Mouse (Mus musculus) stomach, postnatal 0 days (tissue): ENCODE measurements around the gene Gpatch8. TPM values are rescaled to one million over a fixed set of nuclear protein-coding genes. Genes with fewer than 3 reads are reported as not detected.
A peak's percentile ranks its signal among the peaks of the same experiment; 100 is the strongest.

Source experiments
- ATAC-seq: fragments of 200-750 bp; cut with Nextera tagmentation; 2 replicates; pipeline ENCODE4 v1.8.0; 2017; ENCODE audit not compliant: low FRiP score, low TSS enrichment
- DNase-seq: peaks from one replicate; pipeline ENCODE4 v3.0.0-alpha.2; 2016; ENCODE audit warnings: low spot score
- H3K27ac ChIP-seq: fragments of 300-500 bp; sonication (generic); replicated peaks from 2 replicates; pipeline ENCODE4 v1.5.1; 2014; ENCODE audit warnings: mild to moderate bottlenecking, control low read depth
- H3K27me3 ChIP-seq: fragments of 300-500 bp; sonication (generic); 2 replicates; pipeline ENCODE4 v1.6.1; 2014; ENCODE audit warnings: low read length; ENCODE audit not compliant: control insufficient read depth, insufficient read depth
- H3K36me3 ChIP-seq: fragments of 300-500 bp; sonication (generic); 2 replicates; pipeline ENCODE4 v1.6.1; 2014; ENCODE audit warnings: low read length, mixed read lengths; ENCODE audit not compliant: control insufficient read depth, insufficient read depth
- H3K4me1 ChIP-seq: fragments of 300-500 bp; sonication (generic); replicated peaks from 2 replicates; pipeline ENCODE4 v1.6.1; 2014; ENCODE audit warnings: antibody characterized with exemption; ENCODE audit not compliant: control insufficient read depth, insufficient read depth
- H3K4me2 ChIP-seq: fragments of 300-500 bp; sonication (generic); replicated peaks from 2 replicates; pipeline ENCODE4 v1.6.1; 2014; ENCODE audit warnings: low read depth, mild to moderate bottlenecking, control low read depth, moderate library complexity
- H3K4me3 ChIP-seq: fragments of 300-500 bp; sonication (generic); 2 replicates; pipeline ENCODE4 v1.5.1; 2014; ENCODE audit warnings: low read depth, low read length, control low read depth
- H3K9ac ChIP-seq: fragments of 300-500 bp; sonication (generic); 2 replicates; pipeline ENCODE4 v1.6.1; 2014; ENCODE audit warnings: mild to moderate bottlenecking, low read length, control low read depth, mixed read lengths
- H3K9me3 ChIP-seq: fragments of 300-500 bp; sonication (generic); 2 replicates; pipeline ENCODE4 v1.6.1; 2016; ENCODE audit warnings: low read length; ENCODE audit not compliant: control insufficient read depth
- CTCF ChIP-seq: IDR thresholded peaks from 2 replicates; pipeline ENCODE4 v1.5.1; 2016; ENCODE audit warnings: antibody characterized with exemption, low read depth, mild to moderate bottlenecking, moderate library complexity
- EP300 ChIP-seq: optimal IDR thresholded peaks from 2 replicates; pipeline ENCODE3; 2016; ENCODE audit warnings: antibody characterized with exemption
- WGBS: fragments of 180-500 bp; shearing (Covaris S2); extraction: QIAGEN DNeasy Blood & Tissue Kit; methylation state at CpG from one replicate; pipeline ENCODE4 v1.1.7; 2014; 5-methylcytosine and 5-hydroxymethylcytosine counted together
- polyA plus RNA-seq: library from polyadenylated mRNA; unstranded; fragments of >200 nt; fragmentation: Nextera tagmentation; extraction: Ambion mirVana; gene quantifications from 2 replicates; pipeline ENCODE4 v1.2.1, GENCODE M21; 2015

Gpatch8 gene
- polyA plus RNA-seq, 1 experiment from 2014 or later = 16.8 TPM

DNA sequence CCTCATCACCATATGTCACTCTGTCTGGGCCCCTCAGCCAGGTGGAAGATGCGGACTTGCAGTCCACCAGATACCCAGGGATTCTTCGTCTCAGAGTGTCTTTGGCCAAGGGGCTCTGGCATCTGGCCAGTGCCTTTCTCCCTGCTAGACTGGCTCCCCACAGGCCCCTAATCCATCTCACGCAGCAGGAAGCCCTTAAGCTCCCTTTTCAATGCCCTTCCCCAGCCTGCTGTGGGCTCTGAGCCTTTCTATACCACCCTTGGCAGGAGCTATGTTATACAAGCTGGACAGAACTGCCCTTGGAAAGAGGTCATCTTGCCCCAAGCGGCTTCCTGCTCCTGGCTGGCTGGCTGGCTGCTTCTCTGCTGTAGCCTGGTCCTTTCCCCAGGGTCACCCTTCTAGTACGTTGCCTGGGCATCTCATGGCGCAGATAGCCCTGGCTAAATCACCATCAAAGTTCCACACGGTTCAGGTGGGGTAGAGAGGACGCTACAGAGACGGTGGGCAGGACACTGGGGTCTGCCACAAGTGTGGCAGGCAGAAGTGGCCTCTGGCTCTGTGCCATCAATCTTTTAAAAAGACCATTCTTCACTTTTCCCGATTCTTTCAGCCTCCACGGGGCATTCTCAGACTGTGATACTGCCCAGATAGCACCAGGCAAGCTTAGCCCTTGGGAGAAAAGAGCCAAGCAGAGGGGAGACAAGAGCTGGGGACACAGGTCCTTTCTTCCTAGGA is 25.3 kb upstream of the Gpatch8 start:
- TF ChIP-seq CTCF (no peak), EP300 (no peak)
- no peak overlapping the region for H3K9ac ChIP-seq
- peaks cover 3% of the 10 kb centered on the region for H3K4me1 ChIP-seq
- ATAC-seq = no peak
- H3K36me3 ChIP-seq = no peaks in the 10 kb centered on the region
- H3K9me3 ChIP-seq = no peaks in the 10 kb centered on the region
- 32% methylated on average over 11 of the region's 11 CpGs for WGBS
- H3K4me3 ChIP-seq = no peak overlapping the region
- H3K27ac ChIP-seq = peak overlapping the region; percentile 66
- H3K4me2 ChIP-seq = no peak overlapping the region
- no peak for DNase-seq
- H3K27me3 ChIP-seq = no peaks in the 10 kb centered on the region

DNA sequence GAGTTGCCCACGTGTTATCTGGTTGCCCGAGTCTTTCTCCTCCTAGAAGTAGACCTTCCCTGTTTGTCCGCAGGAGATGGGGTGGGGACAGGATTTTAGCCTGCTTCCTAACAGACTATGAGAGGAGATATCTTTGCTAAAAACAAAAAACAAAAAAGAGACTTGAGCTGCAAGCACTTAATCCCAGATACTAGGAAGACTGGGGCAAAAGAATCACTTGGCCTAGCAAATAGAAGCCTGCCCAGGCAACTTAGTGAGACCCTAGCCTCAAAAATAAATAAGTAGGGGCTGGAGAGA is 23.8 kb upstream of the Gpatch8 start:
- ATAC-seq = no peak
- H3K4me2 ChIP-seq = peak overlapping the region; percentile 55
- peak overlapping the region; percentile 90 for H3K27ac ChIP-seq
- DNase-seq = no peak
- no peaks in the 10 kb centered on the region for H3K9me3 ChIP-seq
- TF ChIP-seq CTCF (no peak), EP300 (no peak)
- WGBS = 59% methylated on average over 3 of the region's 3 CpGs
- H3K4me3 ChIP-seq = no peak overlapping the region
- peak overlapping the region; percentile 59; the same call in 1 of the 2 replicates for H3K9ac ChIP-seq
- peaks cover 3% of the 10 kb centered on the region for H3K4me1 ChIP-seq
- no peaks in the 10 kb centered on the region for H3K27me3 ChIP-seq
- no peaks in the 10 kb centered on the region for H3K36me3 ChIP-seq

DNA sequence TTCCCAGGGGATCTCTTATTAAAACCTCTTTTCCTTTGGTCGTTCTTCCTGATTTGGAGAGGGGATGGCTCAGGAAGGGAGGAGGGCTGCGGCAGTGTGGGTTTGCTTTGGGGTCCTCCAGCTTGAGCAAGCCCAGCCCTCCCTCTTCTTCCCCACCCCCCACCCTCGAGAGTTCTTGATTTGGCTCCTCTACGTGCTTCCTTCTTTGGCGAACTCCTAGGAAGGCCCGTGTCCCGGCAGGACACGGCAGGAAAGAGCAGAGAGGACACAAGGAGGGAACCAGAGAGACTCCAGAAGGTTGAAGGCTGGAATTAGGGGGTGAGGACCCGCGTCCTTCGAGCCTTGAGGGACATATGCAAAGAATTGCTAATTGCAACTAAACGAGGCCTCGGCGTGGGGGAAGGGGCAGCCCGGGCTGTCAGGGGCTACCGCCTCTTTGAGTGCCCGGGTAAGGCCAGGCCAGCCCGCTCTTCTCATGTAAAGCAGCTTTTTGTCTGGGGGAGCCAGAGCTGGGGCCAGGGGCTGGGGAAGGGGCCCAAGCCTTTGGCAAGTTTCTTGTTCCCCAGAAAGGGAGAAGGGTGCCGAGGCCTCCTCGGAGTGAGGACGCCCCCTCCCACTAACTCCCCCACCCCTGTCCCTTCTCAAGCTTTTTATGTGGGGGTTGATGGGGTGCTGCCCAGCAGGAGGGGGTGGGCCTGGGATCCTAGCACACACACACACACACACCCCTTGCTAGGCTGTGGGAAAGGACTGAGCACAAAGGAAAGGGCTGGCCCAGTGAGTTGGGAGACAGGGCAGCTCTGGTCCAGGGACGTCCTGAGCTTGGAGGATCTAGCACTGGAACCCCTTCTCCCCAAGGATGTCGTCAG is 23.2 kb upstream of the Gpatch8 start, which contains the start of gene Gm11627:
Gm11627 (minus strand) TSS at position 297 of the 869 bp plus-strand sequence.
- WGBS = 15% methylated on average over 23 of the region's 23 CpGs
- H3K27ac ChIP-seq = peak within 1 kb of the TSS; percentile 90
- peak within 1 kb of the TSS; percentile 55 for H3K4me2 ChIP-seq
- H3K4me3 ChIP-seq = peak within 1 kb of the TSS; percentile 38
- H3K36me3 ChIP-seq = no peaks in the 10 kb centered on the region
- no peak for TF ChIP-seq CTCF
- TF ChIP-seq EP300 = no peak
- peaks cover 3% of the 10 kb centered on the region for H3K4me1 ChIP-seq
- H3K9me3 ChIP-seq = no peaks in the 10 kb centered on the region
- DNase-seq (peak; percentile 23), ATAC-seq (peak; percentile 38)
- no peaks in the 10 kb centered on the region for H3K27me3 ChIP-seq
- H3K9ac ChIP-seq = peak within 1 kb of the TSS; percentile 59

DNA sequence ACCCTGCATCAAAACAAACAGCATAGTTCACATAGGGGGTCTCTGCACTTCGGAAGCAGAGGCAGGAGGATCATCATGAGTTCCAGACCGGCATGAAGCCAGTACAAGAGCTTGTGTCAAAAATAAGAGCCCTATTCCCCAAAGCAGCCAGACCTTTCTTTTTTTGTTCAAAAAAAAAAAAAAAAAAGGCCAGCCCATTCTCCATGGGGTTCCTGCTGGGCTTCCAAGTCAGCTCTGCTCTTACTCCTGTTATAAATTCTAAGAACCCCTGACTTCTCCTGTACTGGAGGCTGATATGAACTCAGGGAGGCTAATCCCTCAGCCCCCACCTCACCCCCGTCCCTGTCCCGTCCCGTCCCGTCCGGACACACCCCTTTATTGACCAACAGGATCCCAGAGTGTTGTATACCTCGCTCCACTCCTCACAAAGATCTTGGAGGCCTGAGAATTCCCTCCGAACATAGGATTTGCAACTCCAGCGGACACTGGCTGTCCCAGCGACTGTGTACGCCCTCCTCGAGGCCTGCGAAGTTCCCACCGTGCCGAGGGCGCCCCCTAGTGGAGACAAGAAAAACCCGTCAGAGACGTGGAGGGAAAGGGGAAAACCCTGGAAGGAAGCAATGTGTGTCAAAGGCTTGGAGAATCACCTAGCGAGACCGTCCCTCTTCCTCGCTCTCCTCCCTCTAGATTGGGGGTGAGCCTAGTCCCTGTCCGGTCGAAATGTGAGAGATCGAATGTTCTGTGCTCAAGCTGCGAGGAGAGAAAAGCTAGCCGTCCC is 22.3 kb upstream of the Gpatch8 start:
- Histone ChIP-seq H3K27me3 (no peaks in the 10 kb centered on the region), H3K36me3 (no peaks in the 10 kb centered on the region), H3K9ac (peak overlapping the region; percentile 59), H3K4me1 (peaks cover 3% of the 10 kb centered on the region), H3K4me3 (peak overlapping the region; percentile 38), H3K9me3 (no peaks in the 10 kb centered on the region), H3K4me2 (peak overlapping the region; percentile 55), H3K27ac (peak overlapping the region; percentile 90)
- TF ChIP-seq EP300 (no peak), CTCF (peak; percentile 99)
- ATAC-seq = peak; percentile 73
- 9% methylated on average over 23 of the region's 27 CpGs for WGBS
- peak; percentile 92 for DNase-seq

DNA sequence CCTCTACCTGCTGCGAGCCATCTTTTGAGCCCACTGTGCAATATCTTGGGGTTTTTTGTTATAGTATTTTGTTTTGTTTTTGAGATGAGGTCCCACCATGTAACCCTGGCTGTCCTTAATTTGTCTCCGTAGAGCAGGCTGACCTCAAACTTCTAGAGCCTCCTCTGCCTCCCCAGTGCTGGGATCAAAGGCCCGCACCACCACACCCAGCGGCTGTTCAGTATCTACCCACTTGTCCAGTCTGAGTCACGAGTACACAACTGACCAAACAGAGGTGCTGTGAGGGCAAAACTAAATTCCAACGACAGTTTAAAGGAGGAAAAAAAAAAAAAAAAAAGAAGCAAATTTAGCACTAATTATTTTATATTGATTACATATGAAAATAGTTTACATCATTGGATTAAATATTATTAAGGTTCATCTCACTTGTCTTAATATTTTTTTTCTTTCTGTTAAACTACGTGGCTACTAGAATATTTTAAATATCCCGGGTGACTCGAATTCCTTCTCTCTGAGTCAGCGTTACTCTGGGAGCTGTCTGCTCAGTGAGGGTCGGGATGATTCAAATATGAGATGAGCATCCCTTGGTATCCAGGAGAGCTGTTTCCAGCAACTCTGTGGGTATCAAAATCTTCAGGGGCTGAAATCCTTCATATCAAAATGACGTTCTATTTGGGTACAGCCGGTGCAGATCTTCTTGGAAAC is 20.0 kb upstream of the Gpatch8 start:
- DNase-seq (no peak), ATAC-seq (no peak)
- WGBS = 45% methylated on average over 13 of the region's 13 CpGs
- H3K4me1 ChIP-seq = no peaks in the 10 kb centered on the region; the same call in 1 of the 2 replicates
- H3K27ac ChIP-seq = no peak overlapping the region
- H3K9ac ChIP-seq = no peak overlapping the region
- H3K27me3 ChIP-seq = no peaks in the 10 kb centered on the region
- H3K4me3 ChIP-seq = no peak overlapping the region
- no peak for TF ChIP-seq EP300
- TF ChIP-seq CTCF = no peak
- no peak overlapping the region for H3K4me2 ChIP-seq
- H3K36me3 ChIP-seq = no peaks in the 10 kb centered on the region
- H3K9me3 ChIP-seq = no peaks in the 10 kb centered on the region
